Mouse (Mus musculus) testis, adult 2 months (tissue): ENCODE measurements around the gene Gm20388.

Source experiments
- CTCF ChIP-seq: fragments of 200-500 bp; IDR thresholded peaks from 2 replicates; pipeline ENCODE4 v1.5.1; 2012; ENCODE audit warnings: low read depth, mild to moderate bottlenecking, inconsistent platforms, low read length, moderate library complexity; ENCODE audit not compliant: control insufficient read depth, insufficient read depth, insufficient replicate concordance
- POLR2A ChIP-seq: fragments of 200-500 bp; IDR thresholded peaks from 2 replicates; pipeline ENCODE4 v1.6.1; 2012; ENCODE audit warnings: low read depth, mild to moderate bottlenecking, inconsistent platforms, low read length, moderate library complexity; ENCODE audit not compliant: control insufficient read depth

- TF ChIP-seq CTCF (no peak), POLR2A (no peak)
These were observed 459.3 kb downstream of the Gm20388 start for GRCm38 (mm10) chr8:120369956-120370355.
